In the genomic region with DNA sequence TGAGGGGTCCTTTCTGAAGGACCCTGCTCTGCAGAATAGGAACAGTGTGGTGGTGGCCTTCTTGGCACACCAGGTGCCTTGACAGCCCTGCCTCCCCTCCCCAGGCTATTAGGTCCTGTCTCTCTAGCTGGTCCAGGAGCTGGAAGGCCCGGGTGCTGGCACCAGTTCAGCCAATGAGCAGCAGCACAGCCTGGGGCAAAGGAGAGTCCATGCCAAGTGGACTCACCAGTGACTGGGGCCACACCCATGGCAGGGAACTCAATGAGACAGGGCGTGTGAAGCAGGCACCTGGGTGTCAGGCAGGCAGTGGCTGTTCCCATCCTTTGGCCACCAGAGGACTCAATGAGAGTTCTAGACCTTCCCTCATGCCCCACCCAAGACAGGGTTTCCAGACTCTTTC, we compare ENCODE assay signal across 12 mouse cellular contexts. TPM values are rescaled to one million over a fixed set of nuclear protein-coding genes. Genes with fewer than 3 reads are reported as not detected.
A peak's percentile ranks its signal among the peaks of the same experiment; 100 is the strongest.
DNase-seq lines count a peak whose midpoint lies in the region; TF ChIP-seq lines count a peak whose summit lies in the region.
"Had no signal": no experiment of that assay in that cellular context is flagged by ENCODE, and none has a peak within 500 bp of the region (broad histone marks: within the 10 kb centered on the region; RNA-seq: fewer than 3 reads in every experiment).

No protein-coding gene starts in this region.

- no peaks in the 10 kb centered on the region for H3K27me3 ChIP-seq in thymus, adult 2 months (ENCODE audit: control insufficient read depth, insufficient read depth, low read length)
- H3K27me3 ChIP-seq: hindbrain, embryonic 15.5 days; neural tube, embryonic 12.5 days; Patski had no signal

- H3K4me3 ChIP-seq in layer of hippocampus, adult 2 months: no peak overlapping the region
- H3K4me3 ChIP-seq in thymus, adult 2 months (ENCODE audit: control insufficient read depth, insufficient read depth, low read length): no peak overlapping the region
- H3K4me3 ChIP-seq: erythroblast, embryonic 14.5 days; hindbrain, embryonic 15.5 days; neural tube, embryonic 12.5 days had no signal

- no peak for TF ChIP-seq POLR2A in thymus, adult 2 months (IDR thresholded peaks at IDR 0.05; ENCODE audit: control insufficient read depth, extremely low read depth, insufficient read depth, low read length, poor library complexity)

- peak overlapping the region; percentile 92 for H3K27ac ChIP-seq in layer of hippocampus, adult 2 months
- H3K27ac ChIP-seq in thymus, adult 2 months (ENCODE audit: control insufficient read depth, insufficient read depth, low read length): no peak overlapping the region
- H3K27ac ChIP-seq: hindbrain, embryonic 15.5 days; neural tube, embryonic 12.5 days had no signal

- intact Hi-C loops in gastrocnemius, postnatal 36 days (cut with DNase I): no loop called here

- no peaks in the 10 kb centered on the region for H3K4me1 ChIP-seq in thymus, adult 2 months (replicated peaks; ENCODE audit: control insufficient read depth, insufficient read depth, low read length)
- H3K4me1 ChIP-seq: neural tube, embryonic 12.5 days had no signal

- no peak for DNase-seq in layer of hippocampus, adult 2 months (ENCODE audit: low spot score in 2 of 2)
- DNase-seq in layer of hippocampus, postnatal 14 days (ENCODE audit: low spot score in 2 of 2): no peak
- DNase-seq in NIH3T3 (ENCODE audit: low read depth): peak; percentile 66
- DNase-seq in cerebellum, adult 11-12 months: peak; percentile 84
- peak; percentile 78 for DNase-seq in kidney, postnatal 14 days
- DNase-seq in gastrocnemius, postnatal 36 days: no peak
- DNase-seq in thymus, adult 2 months: no peak
- DNase-seq: thymus, postnatal 4 days had no signal

- TF ChIP-seq CTCF in layer of hippocampus, adult 2 months (conservative IDR thresholded peaks at IDR 0.05): no peak
- no peak for TF ChIP-seq CTCF in thymus, adult 2 months (IDR thresholded peaks at IDR 0.05; ENCODE audit: borderline replicate concordance, control insufficient read depth, extremely low read depth, insufficient read depth, low read length, poor library complexity)

- WGBS in thymus, adult 2 months: 98% methylated on average over 2 of the region's 2 CpGs

- no peaks in the 10 kb centered on the region for H3K36me3 ChIP-seq in thymus, adult 2 months (ENCODE audit: control insufficient read depth, insufficient read depth, low read length)

RNA-seq across cellular contexts. Expression of gene Dnal4, which starts 12.3 kb away (rescaled TPM):
- 10 to 100 TPM; 55.5 to 64.8 TPM for total RNA-seq in layer of hippocampus, adult 2 months (2021)
- total RNA-seq in layer of hippocampus, postnatal 14 days (2021): 10 to 100 TPM; 41.1 TPM
- 1 to 10 TPM; 4.9 to 6.0 TPM for total RNA-seq in gastrocnemius, postnatal 36 days (2021)
- 51.2 and 51.3 TPM in 2 replicates for polyA plus RNA-seq in thymus, adult 2 months (2012; rRNA removed)

RNA-seq across cellular contexts. Expression of gene Sun2, which starts 23.0 kb away (rescaled TPM):
- total RNA-seq in layer of hippocampus, adult 2 months (2021): 10 to 100 TPM; 29.2 to 34.8 TPM
- 10 to 100 TPM; 18.5 to 23.3 TPM for total RNA-seq in layer of hippocampus, postnatal 14 days (2021)
- total RNA-seq in gastrocnemius, postnatal 36 days (2021): 10 to 100 TPM; 76.2 to 86.8 TPM
- polyA plus RNA-seq in thymus, adult 2 months (2012; rRNA removed): 245 and 297 TPM in 2 replicates

RNA-seq across cellular contexts. Expression of gene Nptxr, which starts 39.2 kb away (rescaled TPM):
- 100 to 1,000 TPM; 756 to 804 TPM for total RNA-seq in layer of hippocampus, adult 2 months (2021)
- 100 to 1,000 TPM; 878 to 953 TPM for total RNA-seq in layer of hippocampus, postnatal 14 days (2021)
- total RNA-seq in gastrocnemius, postnatal 36 days (2021): under 1 TPM; 0.66 to 0.72 TPM
- polyA plus RNA-seq in thymus, adult 2 months (2012; rRNA removed): 1.2 and 1.4 TPM in 2 replicates
- polyA plus RNA-seq: erythroblast, embryonic 14.5 days had no signal

Comparison
In these comparisons a context has a peak if more than half of its experiments do, and no peak if none do; other contexts are left out.
1. DNase-seq: peak in NIH3T3 (single experiment), cerebellum, adult 11-12 months (single experiment) and kidney, postnatal 14 days (single experiment); none in layer of hippocampus, adult 2 months (0 of 2), layer of hippocampus, postnatal 14 days (0 of 2), gastrocnemius, postnatal 36 days (0 of 2) and thymus, adult 2 months (single experiment).
2. RNA of gene Dnal4, which starts 12.3 kb away (total RNA-seq): 55.5 to 64.8 TPM in layer of hippocampus, adult 2 months and 41.1 TPM in layer of hippocampus, postnatal 14 days; 4.9 to 6.0 TPM in gastrocnemius, postnatal 36 days; every median in the first group is over 4 times any median in the second.
3. RNA of gene Nptxr, which starts 39.2 kb away (total RNA-seq): 878 to 953 TPM in layer of hippocampus, postnatal 14 days and 756 to 804 TPM in layer of hippocampus, adult 2 months; 0.66 to 0.72 TPM in gastrocnemius, postnatal 36 days; every median in the first group is over 100 times any median in the second.